Mouse (Mus musculus) forebrain, embryonic 13.5 days (tissue): ENCODE measurements around the gene Elob. TPM values are rescaled to one million over a fixed set of nuclear protein-coding genes. Genes with fewer than 3 reads are reported as not detected.

Source experiments
- ATAC-seq: fragments of 200-750 bp; cut with Nextera tagmentation; 2 replicates; pipeline ENCODE4 v1.8.0; 2017
- H3K27ac ChIP-seq: fragments of 300-500 bp; sonication (generic); 2 replicates; pipeline ENCODE4 v1.5.1; 2015; ENCODE audit warnings: inconsistent platforms, mild to moderate bottlenecking, moderate library complexity
- H3K27me3 ChIP-seq: fragments of 300-500 bp; sonication (generic); 2 replicates; pipeline ENCODE4 v1.6.1; 2015; ENCODE audit warnings: mild to moderate bottlenecking, inconsistent platforms
- H3K36me3 ChIP-seq: fragments of 300-500 bp; sonication (generic); 2 replicates; pipeline ENCODE4 v1.6.1; 2015; ENCODE audit warnings: mild to moderate bottlenecking, inconsistent platforms; ENCODE audit not compliant: poor library complexity, severe bottlenecking
- H3K4me1 ChIP-seq: fragments of 300-500 bp; sonication (generic); 2 replicates; pipeline ENCODE4 v1.6.1; 2015; ENCODE audit warnings: inconsistent platforms
- H3K4me2 ChIP-seq: fragments of 300-500 bp; sonication (generic); 2 replicates; pipeline ENCODE4 v1.6.1; 2015; ENCODE audit warnings: inconsistent platforms, mild to moderate bottlenecking, moderate library complexity
- H3K4me3 ChIP-seq: fragments of 300-500 bp; sonication (generic); 2 replicates; pipeline ENCODE4 v1.5.1; 2015; ENCODE audit warnings: mild to moderate bottlenecking, inconsistent platforms
- H3K9ac ChIP-seq: fragments of 300-500 bp; sonication (generic); 2 replicates; pipeline ENCODE4 v1.6.1; 2015; ENCODE audit warnings: mild to moderate bottlenecking, inconsistent platforms
- H3K9me3 ChIP-seq: fragments of 300-500 bp; sonication (generic); replicated peaks from 2 replicates; pipeline ENCODE4 v1.6.1; 2016; ENCODE audit warnings: inconsistent platforms
- WGBS: fragments of 180-500 bp; shearing (Covaris S2); methylation state at CpG from one replicate; pipeline ENCODE4 v1.1.7; 2015; 5-methylcytosine and 5-hydroxymethylcytosine counted together
- polyA plus RNA-seq: library from polyadenylated mRNA; unstranded; fragments of >200 nt; fragmentation: Nextera tagmentation; extraction: Ambion mirVana; gene quantifications from 2 replicates; pipeline ENCODE4 v1.2.1, GENCODE M21; 2015

Gene Elob
- polyA plus RNA-seq, 1 experiment from 2014 or later: 1,327 TPM

DNA sequence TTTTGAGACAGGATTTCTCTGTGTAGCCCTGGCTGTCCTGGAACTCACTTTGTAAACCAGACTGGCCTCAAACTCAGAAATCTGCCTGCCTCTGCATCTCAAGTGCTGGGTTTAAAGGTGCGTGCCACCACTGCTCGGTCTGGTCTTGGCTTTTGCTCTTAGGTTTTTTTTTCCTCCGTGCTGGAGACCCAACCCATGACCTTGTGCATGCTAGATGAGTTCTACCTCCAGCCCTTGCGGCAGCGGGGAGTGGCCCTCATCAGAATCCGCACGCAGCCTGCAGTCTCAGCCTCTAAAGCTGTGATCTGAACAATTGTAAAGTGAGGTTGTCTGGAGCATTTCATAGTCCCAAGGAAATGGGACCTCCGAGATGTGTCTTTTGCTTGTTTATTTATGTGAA, 33.6 kb downstream of the Elob start:
- Histone ChIP-seq H3K27ac (no peak overlapping the region), H3K27me3 (no peaks in the 10 kb centered on the region), H3K4me2 (no peak overlapping the region), H3K9ac (no peak overlapping the region), H3K36me3 (no peaks in the 10 kb centered on the region), H3K4me3 (no peak overlapping the region), H3K4me1 (peaks cover 10% of the 10 kb centered on the region), H3K9me3 (no peaks in the 10 kb centered on the region)
- WGBS: 96% methylated on average over 8 of the region's 8 CpGs
- ATAC-seq: no peak

DNA sequence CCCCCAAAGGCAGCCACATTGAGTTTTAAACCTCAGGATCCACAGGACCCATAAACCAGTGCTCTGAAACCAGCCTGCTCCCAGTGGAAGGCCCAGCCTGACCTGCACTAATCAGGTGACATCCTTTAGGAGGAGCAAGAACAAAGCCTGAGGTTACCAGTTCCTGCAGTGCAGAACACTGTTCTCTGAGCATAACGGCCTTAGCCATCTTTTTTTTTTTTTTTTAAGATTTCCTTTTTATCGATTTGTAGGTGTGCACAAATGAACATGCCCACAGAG, 37.9 kb downstream of the Elob start:
- WGBS: 56% methylated on average over 2 of the region's 2 CpGs
- Histone ChIP-seq H3K9ac (peak overlapping the region; percentile 77), H3K27ac (peak overlapping the region; percentile 84), H3K4me2 (peak overlapping the region; percentile 72), H3K27me3 (no peaks in the 10 kb centered on the region), H3K4me3 (peak overlapping the region; percentile 42), H3K36me3 (no peaks in the 10 kb centered on the region), H3K4me1 (peaks cover 18% of the 10 kb centered on the region), H3K9me3 (no peaks in the 10 kb centered on the region)
- 0 out of 2 replicates have a peak, but pooled peaks have one; percentile 33 for ATAC-seq

DNA sequence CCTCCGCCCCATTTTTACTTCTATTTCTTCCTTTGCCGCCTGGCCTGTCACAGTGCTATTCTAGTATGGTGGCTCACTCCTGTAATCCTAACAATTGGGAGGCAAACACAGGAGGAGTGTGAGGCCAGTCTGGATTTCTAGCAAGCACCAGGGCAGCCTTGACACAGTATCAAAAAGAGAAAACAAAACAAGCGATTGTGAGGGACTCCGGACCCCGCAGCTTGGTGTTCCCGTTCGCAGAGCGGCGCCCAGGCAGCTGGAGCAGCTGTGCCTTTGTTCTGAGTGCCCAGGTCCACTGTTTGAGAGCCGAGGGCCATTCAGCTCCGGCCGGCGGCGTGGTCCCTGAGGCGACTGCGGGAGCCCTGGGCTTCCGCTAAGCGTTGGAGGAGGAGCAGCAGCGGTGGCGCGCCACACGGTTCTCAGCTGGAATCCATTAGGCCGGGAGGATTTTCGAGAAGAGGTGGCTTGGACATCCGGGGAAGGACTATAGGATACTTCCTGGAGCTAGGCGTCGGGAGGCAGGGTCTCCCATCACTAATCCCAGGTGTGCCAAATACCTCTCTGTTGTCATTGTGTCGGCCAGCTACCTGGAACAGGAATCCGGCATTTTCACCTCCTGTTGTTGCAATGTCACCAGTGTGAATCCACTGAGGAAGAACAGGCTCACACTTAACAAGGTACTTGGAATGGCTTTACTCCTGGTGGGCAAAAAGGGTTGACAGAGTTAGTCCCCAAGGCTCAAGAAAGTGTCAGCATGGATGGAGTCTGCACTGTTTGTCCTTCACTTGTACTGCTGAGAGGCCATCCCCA, 38.5 kb downstream of the Elob start, which contains the start of gene Srrm2:
Srrm2 (plus strand) TSS at position 264 of the 810 bp plus-strand sequence.
- no peaks in the 10 kb centered on the region for H3K36me3 ChIP-seq
- no peaks in the 10 kb centered on the region for H3K9me3 ChIP-seq
- peak within 1 kb of the TSS; percentile 72 for H3K4me2 ChIP-seq
- H3K27ac ChIP-seq: peak within 1 kb of the TSS; percentile 84
- peak within 1 kb of the TSS; percentile 77 for H3K9ac ChIP-seq
- 0 out of 2 replicates have a peak, but pooled peaks have one; percentile 12 for ATAC-seq
- no peaks in the 10 kb centered on the region for H3K27me3 ChIP-seq
- peaks cover 22% of the 10 kb centered on the region for H3K4me1 ChIP-seq
- peak within 1 kb of the TSS; percentile 42 for H3K4me3 ChIP-seq
- WGBS: 1% methylated on average over 29 of the region's 29 CpGs

DNA sequence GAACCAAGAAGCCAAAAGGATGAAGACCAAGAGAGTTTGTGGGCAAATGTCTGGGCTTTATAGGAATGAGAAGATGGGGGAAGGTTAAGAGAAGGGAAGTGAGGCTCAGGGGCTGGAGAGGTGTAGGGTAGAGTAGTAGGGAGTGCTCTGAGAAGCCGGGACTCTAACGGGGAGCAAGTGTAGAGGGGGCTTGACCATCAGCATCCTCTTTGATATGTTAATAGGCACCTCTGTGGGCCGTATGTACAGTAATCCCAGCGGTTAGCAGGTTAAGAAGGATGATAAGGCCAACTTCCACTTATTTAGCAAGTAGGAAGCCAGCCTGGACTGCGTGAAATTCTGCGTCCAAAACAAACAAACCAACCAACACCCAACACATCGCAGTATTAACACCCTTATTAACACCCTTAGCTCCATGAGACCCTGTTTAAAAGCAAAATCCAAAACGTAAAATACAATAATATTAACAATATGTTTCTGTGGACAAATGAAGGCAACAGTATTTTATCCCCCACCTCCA, 39.1 kb downstream of the Elob start:
- peak overlapping the region; percentile 72 for H3K4me2 ChIP-seq
- ATAC-seq: no peak
- H3K27me3 ChIP-seq: no peaks in the 10 kb centered on the region
- peaks cover 25% of the 10 kb centered on the region for H3K4me1 ChIP-seq
- peak overlapping the region; percentile 42 for H3K4me3 ChIP-seq
- 10% methylated on average over 8 of the region's 8 CpGs for WGBS
- peak overlapping the region; percentile 84 for H3K27ac ChIP-seq
- H3K36me3 ChIP-seq: no peaks in the 10 kb centered on the region
- H3K9me3 ChIP-seq: no peaks in the 10 kb centered on the region
- peak overlapping the region; percentile 77 for H3K9ac ChIP-seq

DNA sequence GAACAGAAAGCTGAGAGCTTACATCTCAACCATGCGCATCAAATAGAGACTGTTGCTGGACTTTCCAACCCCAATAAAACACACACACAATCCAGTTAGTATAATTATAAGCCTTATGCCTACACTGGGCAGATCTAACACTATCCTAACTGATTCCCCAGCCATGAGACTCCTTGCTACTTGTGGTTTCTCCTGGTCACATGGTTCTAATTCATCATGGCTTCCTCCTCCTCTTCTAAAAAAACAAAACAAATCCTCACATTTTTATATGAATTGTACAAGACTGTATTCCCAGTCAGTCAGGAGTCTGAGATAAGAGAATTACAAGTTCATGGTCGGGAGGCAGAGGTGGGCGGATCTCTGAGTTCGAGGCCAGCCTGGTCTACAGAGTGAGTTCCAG, 40.0 kb downstream of the Elob start:
- Histone ChIP-seq H3K27ac (no peak overlapping the region), H3K9ac (no peak overlapping the region), H3K36me3 (no peaks in the 10 kb centered on the region), H3K9me3 (no peaks in the 10 kb centered on the region), H3K4me1 (peaks cover 25% of the 10 kb centered on the region), H3K27me3 (no peaks in the 10 kb centered on the region), H3K4me3 (no peak overlapping the region), H3K4me2 (no peak overlapping the region)
- no peak for ATAC-seq
- WGBS: 87% methylated on average over 4 of the region's 4 CpGs

DNA sequence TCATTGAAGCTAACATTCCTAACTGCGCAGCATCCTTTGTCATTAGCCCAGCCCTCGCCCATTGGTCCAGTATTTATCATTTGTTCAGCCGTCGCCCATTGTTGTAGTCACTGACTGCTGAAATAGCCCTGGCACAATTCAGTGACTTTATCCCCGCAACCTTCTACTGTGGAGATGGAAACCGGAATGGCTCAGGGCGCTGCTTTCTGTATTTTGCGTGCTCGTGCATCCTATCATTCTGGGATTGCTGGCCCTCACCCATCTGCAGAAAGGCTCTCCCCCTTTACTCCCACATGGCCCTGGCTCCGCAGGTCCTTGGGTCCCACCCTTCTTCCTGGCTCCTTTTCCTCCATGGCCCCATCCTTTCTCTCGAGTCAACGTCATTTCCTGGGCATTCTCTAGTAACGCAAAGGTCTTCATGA, 42.4 kb downstream of the Elob start:
- H3K4me2 ChIP-seq: peak overlapping the region; percentile 79
- no peaks in the 10 kb centered on the region for H3K36me3 ChIP-seq
- peak; percentile 55 for ATAC-seq
- H3K9me3 ChIP-seq: no peaks in the 10 kb centered on the region
- peak overlapping the region; percentile 76 for H3K9ac ChIP-seq
- H3K27ac ChIP-seq: peak overlapping the region; percentile 49
- WGBS: 15% methylated on average over 13 of the region's 13 CpGs
- H3K27me3 ChIP-seq: no peaks in the 10 kb centered on the region
- H3K4me1 ChIP-seq: peaks cover 25% of the 10 kb centered on the region
- peak overlapping the region; percentile 62 for H3K4me3 ChIP-seq

DNA sequence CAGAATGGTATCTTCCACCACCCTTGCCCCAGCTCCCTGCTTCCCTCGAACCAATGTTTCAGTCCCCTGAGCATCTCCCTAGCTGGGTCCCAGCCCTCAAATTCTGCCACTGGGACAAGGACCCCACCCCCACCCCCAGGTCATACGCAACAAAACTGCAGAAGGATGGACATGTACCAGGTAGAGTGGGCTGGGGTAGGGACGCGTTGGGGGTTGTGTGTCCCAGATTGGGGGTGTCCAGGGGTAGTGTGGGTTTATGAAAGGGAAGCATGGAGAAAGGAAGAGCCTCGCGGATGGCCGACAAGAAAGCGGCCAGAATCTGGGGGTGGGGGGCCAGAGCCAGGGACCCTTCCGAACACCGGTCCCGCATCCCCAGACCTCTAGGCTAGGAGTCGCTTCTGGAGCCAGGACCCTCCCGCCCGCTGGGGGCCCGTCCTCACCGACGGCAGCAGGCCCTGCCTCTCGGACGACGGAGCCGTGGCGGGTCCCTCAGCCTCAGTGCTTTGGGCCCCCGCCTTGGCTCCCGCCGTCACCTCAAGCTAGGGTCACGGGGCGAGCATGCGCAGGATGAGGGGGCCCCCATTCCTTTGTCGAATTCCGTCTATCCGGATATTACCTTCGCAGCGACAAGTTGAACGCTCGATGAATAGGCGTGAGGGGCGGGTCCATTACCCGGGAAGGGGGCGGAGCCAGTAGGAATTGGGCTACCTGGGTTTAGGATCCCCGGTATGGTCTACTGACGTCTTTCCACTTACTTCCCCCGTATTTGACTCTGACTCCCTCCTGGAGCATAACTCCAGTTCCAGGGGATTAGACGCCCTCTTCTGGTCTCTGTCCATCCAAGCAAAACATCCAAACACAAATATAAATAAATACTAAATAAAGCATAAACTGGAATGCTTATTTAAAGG, 43.1 kb downstream of the Elob start, which contains the start of gene Flywch2:
Flywch2 (minus strand) TSS at position 521 of the 911 bp plus-strand sequence.
- Histone ChIP-seq H3K9ac (peak within 1 kb of the TSS; percentile 76), H3K27me3 (no peaks in the 10 kb centered on the region), H3K36me3 (no peaks in the 10 kb centered on the region), H3K27ac (peak within 1 kb of the TSS; percentile 51), H3K9me3 (no peaks in the 10 kb centered on the region), H3K4me3 (peak within 1 kb of the TSS; percentile 62), H3K4me2 (peak within 1 kb of the TSS; percentile 79), H3K4me1 (peaks cover 21% of the 10 kb centered on the region)
- ATAC-seq: peak; percentile 90
- 2% methylated on average over 43 of the region's 43 CpGs for WGBS

DNA sequence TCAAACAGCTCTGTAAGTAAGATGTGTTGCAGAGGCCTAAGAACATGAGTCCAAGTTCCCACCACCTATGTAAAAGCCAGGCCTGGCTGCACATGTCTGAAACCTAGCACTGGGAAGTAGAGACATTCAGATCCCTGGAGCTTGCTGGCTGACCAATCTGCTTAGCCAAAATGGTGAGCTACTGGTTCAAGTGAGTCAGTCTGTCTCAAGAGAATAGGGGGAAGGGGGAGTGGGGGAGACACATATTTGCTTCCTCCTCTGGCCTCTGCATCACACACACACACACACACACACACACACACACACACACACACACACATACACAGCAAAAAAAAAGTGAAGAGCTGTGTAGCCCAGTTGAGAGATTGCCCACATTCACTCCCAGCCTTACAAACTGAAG, 45.6 kb downstream of the Elob start:
- no peak for ATAC-seq
- H3K9me3 ChIP-seq: no peaks in the 10 kb centered on the region

DNA sequence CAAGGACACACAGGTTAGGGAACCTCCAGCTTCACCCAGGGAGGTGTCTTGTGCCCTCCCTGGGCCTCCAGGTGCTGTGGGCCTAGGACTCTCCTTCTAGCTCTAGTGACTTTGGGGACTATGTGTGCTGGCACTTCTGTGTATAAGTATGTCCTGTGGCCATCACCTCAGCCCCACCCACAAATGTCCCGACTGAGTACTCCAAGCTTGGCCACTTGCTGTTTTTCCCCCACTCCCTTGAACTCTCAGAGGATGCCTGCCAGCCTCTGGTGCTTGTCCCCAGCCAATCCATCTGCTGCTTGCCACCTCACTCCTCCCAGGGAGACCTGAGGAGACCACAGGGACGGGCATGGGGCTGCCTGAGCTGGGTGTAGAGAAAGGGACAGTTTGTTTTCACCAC, 50.5 kb downstream of the Elob start:
- Histone ChIP-seq H3K9me3 (no peaks in the 10 kb centered on the region), H3K27me3 (no peaks in the 10 kb centered on the region), H3K4me2 (no peak overlapping the region), H3K27ac (no peak overlapping the region), H3K4me3 (no peak overlapping the region), H3K4me1 (0 out of 2 replicates have a peak, but pooled peaks cover 5% of the 10 kb centered on the region), H3K36me3 (0 out of 2 replicates have a peak, but pooled peaks cover 3% of the 10 kb centered on the region), H3K9ac (no peak overlapping the region)
- WGBS: 67% methylated on average over 2 of the region's 2 CpGs
- ATAC-seq: no peak

More for the DNA sequence above, 45.6 kb downstream of the Elob start:
- peaks cover 7% of the 10 kb centered on the region; the same call in 1 of the 2 replicates for H3K4me1 ChIP-seq
- H3K9ac ChIP-seq: no peak overlapping the region
- 0 out of 2 replicates have a peak, but pooled peaks cover 3% of the 10 kb centered on the region for H3K36me3 ChIP-seq
- H3K27me3 ChIP-seq: no peaks in the 10 kb centered on the region
- H3K4me3 ChIP-seq: no peak overlapping the region
- H3K4me2 ChIP-seq: no peak overlapping the region
- no peak overlapping the region for H3K27ac ChIP-seq

DNA sequence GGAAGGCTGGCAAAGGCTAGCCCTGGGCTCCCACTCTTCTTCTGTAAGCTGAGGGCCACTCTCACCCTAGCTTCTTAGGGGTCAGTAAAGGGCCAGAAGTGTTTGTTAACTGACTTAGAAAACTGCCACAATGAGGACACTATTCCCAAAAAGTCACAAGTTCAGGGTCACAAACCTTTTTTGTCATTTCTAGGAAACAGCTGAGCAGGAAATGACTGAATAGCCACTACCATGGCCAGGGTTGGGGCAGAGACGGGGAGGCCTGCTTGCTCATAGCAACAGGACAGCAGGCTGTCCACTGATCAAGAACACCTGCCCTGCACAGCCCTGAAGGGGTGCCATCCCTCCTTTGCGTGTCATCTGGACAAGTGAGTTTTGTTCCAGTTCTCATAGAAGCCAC, 51.8 kb downstream of the Elob start:
- no peak overlapping the region for H3K4me3 ChIP-seq
- 0 out of 2 replicates have a peak, but pooled peaks cover 3% of the 10 kb centered on the region for H3K36me3 ChIP-seq
- H3K9me3 ChIP-seq: no peaks in the 10 kb centered on the region
- WGBS: 91% methylated on average over 2 of the region's 2 CpGs
- H3K9ac ChIP-seq: no peak overlapping the region
- H3K27ac ChIP-seq: no peak overlapping the region
- H3K4me1 ChIP-seq: peaks cover 5% of the 10 kb centered on the region; the same call in 1 of the 2 replicates
- H3K4me2 ChIP-seq: no peak overlapping the region
- no peaks in the 10 kb centered on the region for H3K27me3 ChIP-seq
- ATAC-seq: no peak

DNA sequence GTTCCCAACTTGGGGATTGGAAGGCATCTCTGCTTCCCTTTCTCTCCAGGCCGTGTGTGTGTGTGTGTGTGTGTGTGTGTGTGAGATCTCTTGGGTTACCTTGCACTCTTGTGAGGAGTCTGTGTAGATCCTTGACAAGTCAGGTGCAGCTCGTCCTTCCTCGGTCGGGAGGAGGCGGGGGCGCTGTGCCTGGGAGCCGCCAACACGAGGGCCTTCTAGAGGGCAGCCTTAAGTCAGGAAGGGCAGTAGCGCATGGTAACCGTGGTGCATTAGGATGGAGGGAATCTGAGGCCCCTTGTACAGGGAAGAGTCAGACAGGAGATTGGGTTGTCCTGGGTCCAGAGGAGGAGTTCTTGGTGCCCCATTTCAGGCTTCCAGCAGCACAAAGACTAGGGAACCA, 52.7 kb downstream of the Elob start:
- H3K27me3 ChIP-seq: no peaks in the 10 kb centered on the region
- no peak overlapping the region for H3K4me3 ChIP-seq
- H3K4me2 ChIP-seq: no peak overlapping the region
- no peak overlapping the region for H3K27ac ChIP-seq
- H3K4me1 ChIP-seq: peaks cover 9% of the 10 kb centered on the region; the same call in 1 of the 2 replicates
- H3K9me3 ChIP-seq: no peaks in the 10 kb centered on the region
- no peak for ATAC-seq
- 0 out of 2 replicates have a peak, but pooled peaks cover 3% of the 10 kb centered on the region for H3K36me3 ChIP-seq
- WGBS: 84% methylated on average over 10 of the region's 10 CpGs
- no peak overlapping the region for H3K9ac ChIP-seq
